Mouse (Mus musculus) ES-Bruce4 (cell line): ENCODE results near the gene Scamp1.

ENCODE experiments used
- CTCF ChIP-seq: IDR thresholded peaks from one replicate; pipeline ENCODE4 v1.8.1; 2011; ENCODE audit warnings: low read depth, low read length
- EP300 ChIP-seq: IDR thresholded peaks from 2 replicates; pipeline ENCODE4 v1.6.1; 2011; ENCODE audit warnings: low read depth, low read length; ENCODE audit not compliant: insufficient read depth
- POLR2A ChIP-seq: IDR thresholded peaks from one replicate; pipeline ENCODE4 v1.8.1; 2011; ENCODE audit warnings: low read length; ENCODE audit not compliant: insufficient read depth

DNA sequence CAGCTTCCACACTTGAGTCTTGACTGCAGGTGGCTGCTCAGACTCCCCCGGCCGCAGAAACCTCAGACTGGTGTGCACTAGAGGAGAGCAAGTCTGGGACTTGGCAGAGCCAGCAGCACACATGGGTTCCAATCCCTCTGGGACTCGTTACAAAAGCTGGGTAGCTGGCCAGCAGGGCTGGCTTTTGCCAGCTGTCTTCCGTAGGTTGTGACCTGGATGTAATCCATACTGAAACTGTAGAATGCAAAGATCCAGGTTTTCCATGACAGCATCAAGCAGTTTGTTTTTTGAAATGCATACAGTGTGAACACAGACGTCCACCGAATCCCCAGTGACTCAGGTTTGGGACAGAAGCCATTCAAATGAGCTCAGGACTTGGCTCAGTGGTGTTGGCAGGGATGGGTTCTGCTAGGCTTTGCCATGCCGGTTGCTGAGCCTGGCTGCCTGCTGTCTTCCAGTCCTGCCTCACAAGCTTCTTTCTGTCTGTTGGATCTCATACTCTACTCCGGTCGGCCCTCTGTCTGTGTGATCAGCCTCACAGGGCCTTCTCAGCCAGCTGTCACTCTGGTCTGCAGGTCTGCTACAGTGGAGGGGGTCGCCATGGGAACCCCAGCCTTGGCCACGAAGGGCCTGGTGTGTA lies 107.1 kb downstream of the Scamp1 start:
- TF ChIP-seq CTCF: no peak
- TF ChIP-seq POLR2A: no peak
- TF ChIP-seq EP300: no peak
